Mouse (Mus musculus) thymus, adult 2 months (tissue): ENCODE measurements around the gene Rnf130. TPM values are rescaled to one million over a fixed set of nuclear protein-coding genes. Genes with fewer than 3 reads are reported as not detected.
A peak's percentile ranks its signal among the peaks of the same experiment; 100 is the strongest.

Source experiments
- DNase-seq: peaks from one replicate; pipeline ENCODE4 v3.0.0; 2021
- H3K27ac ChIP-seq: fragments of 200-500 bp; 2 replicates; pipeline ENCODE4 v1.5.1; 2012; ENCODE audit warnings: low read length, control low read depth; ENCODE audit not compliant: control insufficient read depth, insufficient read depth
- H3K27me3 ChIP-seq: fragments of 200-500 bp; 2 replicates; pipeline ENCODE4 v1.6.1; 2012; ENCODE audit warnings: mild to moderate bottlenecking, low read length, moderate library complexity, mixed read lengths; ENCODE audit not compliant: control insufficient read depth, insufficient read depth
- H3K36me3 ChIP-seq: fragments of 200-500 bp; 2 replicates; pipeline ENCODE4 v1.6.1; 2012; ENCODE audit warnings: mild to moderate bottlenecking, low read length, moderate library complexity; ENCODE audit not compliant: control insufficient read depth, insufficient read depth
- H3K4me1 ChIP-seq: fragments of 200-500 bp; replicated peaks from 2 replicates; pipeline ENCODE4 v1.6.1; 2012; ENCODE audit warnings: low read length; ENCODE audit not compliant: control insufficient read depth, insufficient read depth
- H3K4me3 ChIP-seq: fragments of 200-500 bp; 2 replicates; pipeline ENCODE4 v1.5.1; 2012; ENCODE audit warnings: mild to moderate bottlenecking, low read length, control low read depth, moderate library complexity; ENCODE audit not compliant: control insufficient read depth, insufficient read depth
- CTCF ChIP-seq: fragments of 200-500 bp; IDR thresholded peaks from 2 replicates; pipeline ENCODE4 v1.5.1; 2012; ENCODE audit warnings: mild to moderate bottlenecking, control low read depth, low read length, moderate library complexity, borderline replicate concordance; ENCODE audit not compliant: control insufficient read depth, poor library complexity, insufficient read depth; ENCODE audit errors: extremely low read depth
- POLR2A ChIP-seq: fragments of 200-500 bp; IDR thresholded peaks from 2 replicates; pipeline ENCODE4 v1.6.1; 2012; ENCODE audit warnings: mild to moderate bottlenecking, low read length, control low read depth, moderate library complexity; ENCODE audit not compliant: control insufficient read depth, poor library complexity, insufficient read depth; ENCODE audit errors: extremely low read depth
- WGBS: fragments of 180-500 bp; shearing (Covaris S2); methylation state at CpG from one replicate; pipeline ENCODE4 v1.1.7; 2018; 5-methylcytosine and 5-hydroxymethylcytosine counted together
- polyA plus RNA-seq: library from polyadenylated mRNA; depleted of rRNA; stranded (reverse); fragments of >200 nt; gene quantifications from 2 replicates; pipeline ENCODE4 v1.2.3, GENCODE M21; 2012

The Rnf130 gene
- polyA plus RNA-seq, 1 experiment: 30.3 TPM

- no peaks in the 10 kb centered on the region for H3K27me3 ChIP-seq
- no peak overlapping the region for H3K27ac ChIP-seq
- no peak for DNase-seq
- H3K4me1 ChIP-seq: peaks cover 18% of the 10 kb centered on the region
- H3K36me3 ChIP-seq: no peaks in the 10 kb centered on the region
- 5% methylated on average over 10 of the region's 10 CpGs for WGBS
- TF ChIP-seq POLR2A (no peak), CTCF (no peak)
- no peak overlapping the region for H3K4me3 ChIP-seq
Measured at GRCm38 (mm10) chr11:50127781-50128180, 102.6 kb downstream of the Rnf130 start.

GRCm38 (mm10) chr11:50130811-50131766, 105.9 kb downstream of the Rnf130 start, which contains the start of gene Tbc1d9b:
Gene Tbc1d9b (plus strand): TSS chr11:50131396.
- Histone ChIP-seq H3K27me3 (no peaks in the 10 kb centered on the region), H3K4me3 (peak within 1 kb of the TSS; percentile 71), H3K4me1 (peaks cover 18% of the 10 kb centered on the region), H3K27ac (peak within 1 kb of the TSS; percentile 17; the same call in 1 of the 2 replicates), H3K36me3 (no peaks in the 10 kb centered on the region)
- under 1% methylated on average over 77 of the region's 77 CpGs for WGBS
- peak; percentile 87 for DNase-seq
- TF ChIP-seq CTCF: peak; percentile 94
- TF ChIP-seq POLR2A: peak; percentile 87

- peak overlapping the region; percentile 15; the same call in 1 of the 2 replicates for H3K27ac ChIP-seq
- peak overlapping the region; percentile 71 for H3K4me3 ChIP-seq
- H3K36me3 ChIP-seq: peaks cover 3% of the 10 kb centered on the region
- WGBS: 3% methylated on average over 10 of the region's 10 CpGs
- H3K4me1 ChIP-seq: peaks cover 18% of the 10 kb centered on the region
- DNase-seq: no peak
- no peak for TF ChIP-seq POLR2A
- TF ChIP-seq CTCF: no peak
- no peaks in the 10 kb centered on the region for H3K27me3 ChIP-seq
Measured at GRCm38 (mm10) chr11:50131801-50132201, 106.7 kb downstream of the Rnf130 start.

- Histone ChIP-seq H3K27ac (no peak overlapping the region), H3K4me1 (peaks cover 18% of the 10 kb centered on the region), H3K4me3 (peak overlapping the region; percentile 71), H3K36me3 (peaks cover 5% of the 10 kb centered on the region), H3K27me3 (no peaks in the 10 kb centered on the region)
- no peak for DNase-seq
- TF ChIP-seq CTCF (no peak), POLR2A (no peak)
- WGBS: 82% methylated on average over 6 of the region's 6 CpGs
Measured at GRCm38 (mm10) chr11:50132265-50132664, 107.1 kb downstream of the Rnf130 start.

- H3K27ac ChIP-seq: peak overlapping the region; percentile 20; the same call in 1 of the 2 replicates
- DNase-seq: no peak
- WGBS: 17% methylated on average over 10 of the region's 10 CpGs
- H3K4me1 ChIP-seq: peaks cover 18% of the 10 kb centered on the region
- TF ChIP-seq POLR2A: no peak
- no peak for TF ChIP-seq CTCF
- H3K36me3 ChIP-seq: peaks cover 5% of the 10 kb centered on the region
- H3K4me3 ChIP-seq: no peak overlapping the region
- no peaks in the 10 kb centered on the region for H3K27me3 ChIP-seq
Measured at GRCm38 (mm10) chr11:50134136-50134859, 109.2 kb downstream of the Rnf130 start.

GRCm38 (mm10) chr11:50138206-50138822, 113.2 kb downstream of the Rnf130 start:
- Histone ChIP-seq H3K4me3 (no peak overlapping the region), H3K27ac (no peak overlapping the region), H3K4me1 (peaks cover 4% of the 10 kb centered on the region), H3K27me3 (no peaks in the 10 kb centered on the region), H3K36me3 (peaks cover 32% of the 10 kb centered on the region)
- no peak for TF ChIP-seq CTCF
- no peak for TF ChIP-seq POLR2A
- WGBS: 79% methylated on average over 10 of the region's 10 CpGs
- no peak for DNase-seq
